Mouse (Mus musculus): ENCODE measurements around the gene Mrtfa. TPM values are rescaled to one million over a fixed set of nuclear protein-coding genes. Genes with fewer than 3 reads are reported as not detected.
A peak's percentile ranks its signal among the peaks of the same experiment; 100 is the strongest.

Gene Mrtfa
- polyA plus RNA-seq, 1 experiment from 2014 or later = 3.9 TPM

- Histone ChIP-seq H3K27me3 (no peaks in the 10 kb centered on the region), H3K4me1 (replicated peaks) (peaks cover 19% of the 10 kb centered on the region), H3K36me3 (no peaks in the 10 kb centered on the region), H3K9ac (no peak overlapping the region), H3K9me3 (replicated peaks) (no peaks in the 10 kb centered on the region), H3K27ac (no peak overlapping the region), H3K4me3 (replicated peaks) (no peak overlapping the region), H3K4me2 (no peak overlapping the region)
- DNase-seq (no peak), ATAC-seq (ENCODE audit: low read depth) (no peak)
- 24% methylated on average over 1 of the region's 1 CpGs for WGBS (ENCODE audit: insufficient replicate concordance)
Observed at GRCm38 (mm10) chr15:81064143-81064542, 126.4 kb downstream of the Mrtfa start.

GRCm38 (mm10) chr15:81062616-81063015, 127.9 kb downstream of the Mrtfa start:
- H3K36me3 ChIP-seq = no peaks in the 10 kb centered on the region
- H3K9ac ChIP-seq = no peak overlapping the region
- H3K27me3 ChIP-seq = no peaks in the 10 kb centered on the region
- H3K27ac ChIP-seq = no peak overlapping the region; the same call in 1 of the 2 replicates
- no peak for DNase-seq
- peaks cover 19% of the 10 kb centered on the region for H3K4me1 ChIP-seq (replicated peaks)
- no peaks in the 10 kb centered on the region for H3K9me3 ChIP-seq (replicated peaks)
- 62% methylated on average over 8 of the region's 8 CpGs for WGBS (ENCODE audit: insufficient replicate concordance)
- ATAC-seq (ENCODE audit: low read depth) = no peak
- no peak overlapping the region for H3K4me2 ChIP-seq
- no peak overlapping the region for H3K4me3 ChIP-seq (replicated peaks)

GRCm38 (mm10) chr15:81062175-81062588, 128.4 kb downstream of the Mrtfa start:
- no peak for ATAC-seq (ENCODE audit: low read depth)
- H3K4me2 ChIP-seq = no peak overlapping the region
- no peak for DNase-seq
- H3K36me3 ChIP-seq = no peaks in the 10 kb centered on the region
- H3K27me3 ChIP-seq = no peaks in the 10 kb centered on the region
- H3K9ac ChIP-seq = no peak overlapping the region
- H3K9me3 ChIP-seq (replicated peaks) = no peaks in the 10 kb centered on the region
- H3K4me3 ChIP-seq (replicated peaks) = no peak overlapping the region
- H3K27ac ChIP-seq = no peak overlapping the region; the same call in 1 of the 2 replicates
- WGBS (ENCODE audit: insufficient replicate concordance) = 44% methylated on average over 8 of the region's 8 CpGs
- H3K4me1 ChIP-seq (replicated peaks) = peaks cover 19% of the 10 kb centered on the region

GRCm38 (mm10) chr15:81060975-81061374, 129.6 kb downstream of the Mrtfa start:
- H3K9ac ChIP-seq = no peak overlapping the region
- no peak overlapping the region for H3K4me3 ChIP-seq (replicated peaks)
- H3K27ac ChIP-seq = no peak overlapping the region
- H3K4me1 ChIP-seq (replicated peaks) = peaks cover 21% of the 10 kb centered on the region
- no peak for ATAC-seq (ENCODE audit: low read depth)
- H3K36me3 ChIP-seq = no peaks in the 10 kb centered on the region
- H3K4me2 ChIP-seq = no peak overlapping the region
- H3K27me3 ChIP-seq = no peaks in the 10 kb centered on the region
- no peaks in the 10 kb centered on the region for H3K9me3 ChIP-seq (replicated peaks)
- 64% methylated on average over 2 of the region's 2 CpGs for WGBS (ENCODE audit: insufficient replicate concordance)
- no peak for DNase-seq

GRCm38 (mm10) chr15:81057736-81058135, 132.8 kb downstream of the Mrtfa start:
- Histone ChIP-seq H3K27me3 (no peaks in the 10 kb centered on the region), H3K4me1 (replicated peaks) (peaks cover 18% of the 10 kb centered on the region), H3K36me3 (no peaks in the 10 kb centered on the region), H3K9me3 (replicated peaks) (no peaks in the 10 kb centered on the region), H3K4me3 (replicated peaks) (no peak overlapping the region), H3K27ac (no peak overlapping the region), H3K4me2 (no peak overlapping the region), H3K9ac (no peak overlapping the region)
- DNase-seq (no peak), ATAC-seq (ENCODE audit: low read depth) (no peak)
- 60% methylated on average over 5 of the region's 5 CpGs for WGBS (ENCODE audit: insufficient replicate concordance)

GRCm38 (mm10) chr15:81055488-81055887, 135.1 kb downstream of the Mrtfa start:
- no peaks in the 10 kb centered on the region for H3K27me3 ChIP-seq
- no peak overlapping the region for H3K27ac ChIP-seq
- peaks cover 5% of the 10 kb centered on the region for H3K4me1 ChIP-seq (replicated peaks)
- 72% methylated on average over 2 of the region's 2 CpGs for WGBS (ENCODE audit: insufficient replicate concordance)
- ATAC-seq (ENCODE audit: low read depth) (no peak), DNase-seq (no peak)
- H3K9ac ChIP-seq = no peak overlapping the region
- no peak overlapping the region for H3K4me2 ChIP-seq
- no peaks in the 10 kb centered on the region for H3K36me3 ChIP-seq
- H3K9me3 ChIP-seq (replicated peaks) = no peaks in the 10 kb centered on the region
- H3K4me3 ChIP-seq (replicated peaks) = no peak overlapping the region

- Histone ChIP-seq H3K27me3 (no peaks in the 10 kb centered on the region), H3K9me3 (replicated peaks) (no peaks in the 10 kb centered on the region), H3K4me1 (replicated peaks) (peaks cover 27% of the 10 kb centered on the region), H3K4me2 (no peak overlapping the region), H3K9ac (no peak overlapping the region), H3K27ac (no peak overlapping the region), H3K4me3 (replicated peaks) (no peak overlapping the region), H3K36me3 (no peaks in the 10 kb centered on the region)
- no peak for DNase-seq
- no peak for ATAC-seq (ENCODE audit: low read depth)
- 73% methylated on average over 5 of the region's 5 CpGs for WGBS (ENCODE audit: insufficient replicate concordance)
Observed at GRCm38 (mm10) chr15:81052491-81052890, 138.1 kb downstream of the Mrtfa start.

GRCm38 (mm10) chr15:81050488-81050887, 140.1 kb downstream of the Mrtfa start:
- DNase-seq = no peak
- 8% methylated on average over 3 of the region's 3 CpGs for WGBS (ENCODE audit: insufficient replicate concordance)
- H3K9ac ChIP-seq = no peak overlapping the region

GRCm38 (mm10) chr15:81049401-81050053, 141.0 kb downstream of the Mrtfa start:
- H3K27ac ChIP-seq = no peak overlapping the region
- H3K4me2 ChIP-seq = no peak overlapping the region
- no peaks in the 10 kb centered on the region for H3K9me3 ChIP-seq (replicated peaks)
- peaks cover 12% of the 10 kb centered on the region; the same call in 1 of the 2 replicates for H3K27me3 ChIP-seq
- H3K4me3 ChIP-seq (replicated peaks) = no peak overlapping the region
- 52% methylated on average over 6 of the region's 6 CpGs for WGBS (ENCODE audit: insufficient replicate concordance)
- no peak for DNase-seq
- no peak overlapping the region for H3K9ac ChIP-seq
- ATAC-seq (ENCODE audit: low read depth) = no peak
- H3K4me1 ChIP-seq (replicated peaks) = peaks cover 49% of the 10 kb centered on the region
- H3K36me3 ChIP-seq = no peaks in the 10 kb centered on the region

More at GRCm38 (mm10) chr15:81050488-81050887, 140.1 kb downstream of the Mrtfa start:
- Histone ChIP-seq H3K4me2 (no peak overlapping the region), H3K4me1 (replicated peaks) (peaks cover 42% of the 10 kb centered on the region), H3K36me3 (no peaks in the 10 kb centered on the region), H3K9me3 (replicated peaks) (no peaks in the 10 kb centered on the region), H3K4me3 (replicated peaks) (no peak overlapping the region), H3K27ac (no peak overlapping the region), H3K27me3 (peaks cover 4% of the 10 kb centered on the region; the same call in 1 of the 2 replicates)
- ATAC-seq (ENCODE audit: low read depth) = no peak

- DNase-seq = peak; percentile 64
- WGBS (ENCODE audit: insufficient replicate concordance) = 8% methylated on average over 10 of the region's 10 CpGs
Observed at GRCm38 (mm10) chr15:81047497-81047896, 143.1 kb downstream of the Mrtfa start.

GRCm38 (mm10) chr15:81046061-81046460, 144.5 kb downstream of the Mrtfa start:
- H3K9me3 ChIP-seq (replicated peaks) = no peaks in the 10 kb centered on the region
- peaks cover 61% of the 10 kb centered on the region for H3K4me1 ChIP-seq (replicated peaks)
- peaks cover 16% of the 10 kb centered on the region; the same call in 1 of the 2 replicates for H3K27me3 ChIP-seq
- DNase-seq (no peak), ATAC-seq (ENCODE audit: low read depth) (no peak)
- H3K4me3 ChIP-seq (replicated peaks) = no peak overlapping the region
- 39% methylated on average over 7 of the region's 7 CpGs for WGBS (ENCODE audit: insufficient replicate concordance)
- no peak overlapping the region for H3K9ac ChIP-seq
- no peaks in the 10 kb centered on the region for H3K36me3 ChIP-seq
- H3K27ac ChIP-seq = no peak overlapping the region
- H3K4me2 ChIP-seq = no peak overlapping the region

More at GRCm38 (mm10) chr15:81047497-81047896, 143.1 kb downstream of the Mrtfa start:
- Histone ChIP-seq H3K4me2 (no peak overlapping the region), H3K9me3 (replicated peaks) (no peaks in the 10 kb centered on the region), H3K36me3 (no peaks in the 10 kb centered on the region), H3K27me3 (peaks cover 16% of the 10 kb centered on the region; the same call in 1 of the 2 replicates), H3K4me1 (replicated peaks) (peaks cover 54% of the 10 kb centered on the region), H3K9ac (no peak overlapping the region), H3K4me3 (replicated peaks) (no peak overlapping the region), H3K27ac (no peak overlapping the region)
- ATAC-seq (ENCODE audit: low read depth) = peak; percentile 87

- no peaks in the 10 kb centered on the region for H3K36me3 ChIP-seq
- H3K4me1 ChIP-seq (replicated peaks) = peaks cover 59% of the 10 kb centered on the region
- H3K4me3 ChIP-seq (replicated peaks) = peak overlapping the region; percentile 42
- H3K27me3 ChIP-seq = peaks cover 16% of the 10 kb centered on the region; the same call in 1 of the 2 replicates
- ATAC-seq (ENCODE audit: low read depth) (no peak), DNase-seq (no peak)
- peak overlapping the region; percentile 60 for H3K27ac ChIP-seq
- 9% methylated on average over 4 of the region's 4 CpGs for WGBS (ENCODE audit: insufficient replicate concordance)
- no peaks in the 10 kb centered on the region for H3K9me3 ChIP-seq (replicated peaks)
- H3K4me2 ChIP-seq = peak overlapping the region; percentile 41
- H3K9ac ChIP-seq = no peak overlapping the region
Observed at GRCm38 (mm10) chr15:81045336-81045735, 145.2 kb downstream of the Mrtfa start.
